Mouse (Mus musculus) erythroblast, embryonic 14.5 days (primary cell): ENCODE results near the gene Akap13.

Experiments
- GATA1 ChIP-seq: IDR thresholded peaks from 2 replicates; pipeline ENCODE4 v1.6.1; 2012; ENCODE audit warnings: low read length, inconsistent platforms, mixed read lengths
- TAL1 ChIP-seq: IDR thresholded peaks from 3 replicates; pipeline ENCODE4 v1.6.1; 2012; ENCODE audit warnings: low read length, inconsistent platforms, mixed read lengths

GRCm38 (mm10) chr7:75668396-75668795, 213.1 kb downstream of the Akap13 start:
- TF ChIP-seq TAL1 (no peak), GATA1 (no peak)
